Mouse (Mus musculus) 3T3-L1 (cell line): ENCODE results near the gene C2cd4c.
A peak's percentile ranks its signal among the peaks of the same experiment; 100 is the strongest.

ENCODE experiments used
- DNase-seq: peaks from one replicate; pipeline ENCODE4 v3.0.0-alpha.2; 2015; ENCODE audit warnings: low read depth, low spot score

The C2cd4c gene

GRCm38 (mm10) chr10:79578891-79579290, 34.9 kb downstream of the C2cd4c start:
- no peak for DNase-seq

GRCm38 (mm10) chr10:79578276-79578675, 35.5 kb downstream of the C2cd4c start:
- DNase-seq: no peak

GRCm38 (mm10) chr10:79577376-79577775, 36.4 kb downstream of the C2cd4c start:
- no peak for DNase-seq

DNA sequence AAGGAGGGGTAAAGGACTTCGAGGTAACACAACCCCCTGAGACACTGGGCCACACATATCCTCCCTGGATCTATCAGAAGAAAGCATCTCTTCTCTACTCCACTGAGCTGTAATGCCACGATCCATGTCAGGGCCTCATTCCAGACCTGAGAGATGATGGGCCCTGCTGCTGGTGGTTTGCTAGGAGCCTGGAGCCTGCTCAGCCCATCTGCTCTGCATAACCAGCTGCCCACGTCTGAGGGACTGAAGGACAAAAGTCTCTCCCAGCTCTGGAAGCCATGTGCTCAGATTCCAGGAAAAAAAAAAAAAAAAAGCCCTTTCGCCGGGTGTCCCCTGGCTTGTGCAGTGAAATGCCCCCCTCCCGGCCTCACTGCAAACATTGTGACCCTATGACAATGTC, 38.1 kb downstream of the C2cd4c start:
- no peak for DNase-seq

DNA sequence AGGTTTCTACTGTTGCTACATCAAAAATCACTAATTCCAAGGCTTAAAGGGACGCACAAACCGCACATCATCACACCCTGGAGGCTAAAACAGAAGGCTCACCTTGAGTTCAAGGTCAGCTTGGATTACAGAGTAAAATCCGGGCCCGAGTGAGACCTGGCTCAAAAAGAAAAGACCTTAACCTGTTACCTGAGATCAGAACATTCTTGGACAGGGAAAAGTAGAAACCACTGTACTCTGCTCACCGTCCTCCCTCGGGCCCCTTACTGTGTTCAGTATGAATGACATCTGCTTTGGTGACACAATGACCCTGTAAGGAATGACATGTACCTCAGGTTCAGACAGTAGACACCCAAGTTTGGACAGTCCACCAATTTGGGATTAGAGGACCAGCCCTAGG, 39.0 kb downstream of the C2cd4c start:
- DNase-seq: no peak

DNA sequence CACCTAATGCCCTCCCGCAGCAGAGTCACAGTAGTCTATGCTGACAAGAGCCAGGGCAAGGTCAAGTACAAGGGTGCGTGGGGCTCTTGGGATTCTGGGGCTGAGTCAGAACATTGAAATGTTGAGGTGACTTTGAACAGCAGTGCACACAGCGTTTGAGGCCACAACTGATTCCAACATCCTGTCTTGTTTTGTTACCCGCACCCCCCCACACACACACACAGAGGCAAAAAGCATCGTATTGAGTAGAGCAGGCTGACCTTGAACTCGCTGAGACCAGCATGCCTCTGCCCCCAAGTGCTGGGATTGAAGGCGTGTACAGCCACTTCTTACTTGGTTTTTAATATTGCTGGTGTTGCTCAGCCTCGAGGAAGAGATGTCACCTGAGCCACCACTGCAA, 39.5 kb downstream of the C2cd4c start:
- peak; percentile 25 for DNase-seq

- DNase-seq: no peak
Observed at GRCm38 (mm10) chr10:79573611-79574010, 40.2 kb downstream of the C2cd4c start.

DNA sequence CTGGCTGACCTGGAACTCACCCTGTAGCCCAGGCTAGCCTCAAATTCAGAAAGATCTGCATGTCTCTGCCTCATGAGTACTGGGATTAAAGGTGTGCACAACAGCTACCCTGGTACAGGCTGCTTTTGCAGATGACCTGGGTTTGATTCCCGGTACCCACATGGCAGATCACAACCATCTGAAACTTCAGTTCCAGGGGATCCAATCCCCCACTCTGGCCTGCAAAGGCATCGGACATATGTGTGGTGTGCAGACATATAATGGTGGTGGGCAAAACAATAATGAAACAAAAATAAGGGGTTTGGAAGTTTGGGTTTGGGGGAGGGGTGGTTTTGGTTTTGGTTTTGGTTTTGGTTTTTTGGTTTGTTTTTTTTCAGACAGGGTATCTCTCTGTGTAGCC, 42.5 kb downstream of the C2cd4c start:
- no peak for DNase-seq

DNA sequence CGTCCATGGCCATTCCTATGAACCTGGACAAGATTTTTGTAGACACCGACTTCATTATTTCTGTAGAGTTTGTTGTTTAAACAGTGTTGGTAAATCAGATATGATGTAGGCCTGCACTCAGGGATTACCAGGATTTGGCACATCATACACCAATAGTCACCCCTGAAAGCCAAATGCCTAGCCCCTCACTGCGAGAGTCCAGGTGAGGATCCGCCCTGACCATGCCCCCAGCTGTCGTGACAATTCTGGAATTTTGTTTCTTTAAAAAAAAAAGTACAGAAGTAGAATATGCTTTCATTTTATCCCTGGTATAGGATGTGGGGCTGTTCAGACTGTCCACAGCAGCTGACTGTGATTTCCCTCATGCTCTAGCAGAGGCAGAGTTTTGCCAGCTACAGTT, 43.9 kb downstream of the C2cd4c start:
- no peak for DNase-seq

- DNase-seq: no peak
Observed at GRCm38 (mm10) chr10:79559716-79560115, 54.1 kb downstream of the C2cd4c start.

- DNase-seq: no peak
Observed at GRCm38 (mm10) chr10:79557496-79557895, 56.3 kb downstream of the C2cd4c start.

- DNase-seq: no peak
Observed at GRCm38 (mm10) chr10:79556951-79557350, 56.9 kb downstream of the C2cd4c start.
